Mouse (Mus musculus): ENCODE results near the gene Gsk3a.

DNA sequence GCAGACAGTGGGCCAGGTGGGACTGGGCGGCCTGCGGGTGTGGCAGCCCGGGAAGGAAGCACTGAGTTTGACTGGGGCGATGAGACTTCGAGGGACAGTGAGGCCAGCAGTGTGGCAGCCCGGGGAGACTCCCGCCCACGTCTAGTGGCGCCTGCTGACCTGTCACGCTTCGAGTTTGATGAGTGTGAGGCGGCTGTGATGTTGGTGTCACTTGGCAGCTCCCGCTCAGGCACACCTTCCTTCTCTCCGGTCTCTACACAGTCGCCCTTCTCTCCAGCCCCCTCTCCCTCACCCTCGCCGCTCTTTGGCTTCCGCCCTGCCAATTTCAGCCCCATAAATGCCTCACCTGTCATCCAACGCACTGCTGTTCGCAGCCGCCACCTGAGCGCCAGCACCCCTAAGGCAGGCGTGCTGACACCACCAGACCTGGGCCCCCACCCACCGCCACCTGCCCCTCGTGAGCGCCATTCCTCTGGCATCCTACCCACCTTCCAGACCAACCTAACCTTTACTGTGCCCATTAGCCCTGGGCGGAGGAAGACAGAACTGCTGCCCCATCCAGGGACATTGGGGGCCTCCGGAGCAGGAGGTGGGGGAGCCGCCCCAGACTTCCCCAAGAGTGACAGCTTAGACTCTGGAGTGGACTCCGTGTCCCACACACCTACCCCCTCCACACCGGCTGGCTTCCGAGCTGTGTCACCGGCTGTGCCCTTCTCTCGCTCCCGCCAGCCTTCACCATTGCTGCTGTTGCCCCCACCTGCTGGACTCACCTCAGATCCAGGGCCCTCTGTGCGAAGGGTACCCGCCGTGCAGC, 35.0 kb upstream of the Gsk3a start:
- TF ChIP-seq MYOD1 (IDR thresholded peaks at IDR 0.05; ENCODE audit: control insufficient read depth, insufficient read length, low read depth) (no peak), CTCF (IDR thresholded peaks at IDR 0.05; ENCODE audit: control insufficient read depth, insufficient read depth, insufficient read length) (no peak), FOSL1 (IDR thresholded peaks at IDR 0.05; ENCODE audit: insufficient read depth, low read length, poor library complexity, severe bottlenecking) (no peak), MYOG (IDR thresholded peaks at IDR 0.05; ENCODE audit: control insufficient read depth, extremely low read depth, insufficient read length) (no peak), CEBPB (IDR thresholded peaks at IDR 0.05; ENCODE audit: low read depth) (no peak), MAX (IDR thresholded peaks at IDR 0.05) (no peak)
